Mouse (Mus musculus): ENCODE data around the gene Rhod.

The Rhod gene

DNA sequence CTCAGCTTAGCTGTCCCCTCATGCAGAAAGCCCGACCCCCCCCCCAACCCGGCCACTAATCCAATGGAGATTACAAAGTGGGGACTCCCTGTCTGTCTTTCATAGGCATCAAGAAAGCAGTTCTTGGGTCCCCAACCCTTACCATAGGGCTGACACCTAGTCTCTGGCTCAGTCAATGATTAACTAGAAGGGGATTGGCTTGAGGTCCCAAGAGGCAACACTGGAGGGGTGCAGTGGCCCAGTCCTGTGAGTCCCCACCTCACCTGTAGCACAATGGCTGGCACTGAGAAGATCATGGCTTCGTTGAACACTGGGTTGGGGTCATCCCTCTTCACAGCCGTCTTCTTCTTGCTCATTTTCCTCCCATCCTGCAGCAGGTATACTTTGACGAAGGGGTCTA, 11.4 kb upstream of the Rhod start:
- no peak for DNase-seq (ENCODE audit: low read depth, low spot score)

DNA sequence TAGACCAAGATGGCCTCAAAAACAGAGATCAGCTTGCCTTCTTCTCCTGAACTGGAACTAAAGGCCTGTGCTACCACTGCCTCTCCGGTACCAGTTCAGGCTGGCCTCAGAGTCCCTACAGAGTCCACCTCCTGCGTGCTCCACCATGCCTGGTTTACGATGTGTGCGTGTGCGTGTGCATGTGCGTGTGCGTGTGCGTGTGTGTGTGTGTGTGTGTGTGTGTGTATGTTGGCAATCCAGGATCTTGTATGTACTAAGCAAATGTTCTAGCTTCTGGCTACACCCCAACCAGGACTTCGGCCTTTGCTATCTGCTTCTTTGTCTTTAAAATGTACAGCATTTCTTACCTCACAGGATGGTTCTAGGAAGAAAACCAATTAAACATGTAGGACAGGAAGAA, 10.0 kb upstream of the Rhod start:
- DNase-seq (ENCODE audit: low read depth, low spot score), result no peak

DNA sequence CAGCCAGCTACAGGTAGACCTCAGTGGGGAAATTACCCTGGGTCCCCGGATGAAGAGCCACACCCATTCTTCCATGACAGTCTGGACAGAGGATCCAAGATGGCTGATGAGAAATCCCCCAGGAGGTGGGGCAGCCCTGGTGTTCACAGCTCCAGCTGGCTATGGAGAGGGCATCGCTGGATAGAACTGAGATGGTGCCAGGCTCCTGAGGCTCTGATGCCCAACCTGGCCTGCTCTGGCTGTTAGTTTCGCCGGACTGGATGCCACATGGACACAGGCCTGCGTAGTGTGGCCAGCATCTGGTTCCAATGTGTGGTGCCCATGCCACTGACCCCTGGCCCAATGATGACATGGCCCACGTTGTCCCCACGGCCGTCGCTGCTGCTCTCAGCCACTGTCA, 8.2 kb upstream of the Rhod start:
- DNase-seq (ENCODE audit: low read depth, low spot score), result no peak

- DNase-seq (ENCODE audit: low read depth, low spot score), result no peak
These were observed 7.6 kb upstream of the Rhod start for GRCm38 (mm10) chr19:4446661-4447420.

DNA sequence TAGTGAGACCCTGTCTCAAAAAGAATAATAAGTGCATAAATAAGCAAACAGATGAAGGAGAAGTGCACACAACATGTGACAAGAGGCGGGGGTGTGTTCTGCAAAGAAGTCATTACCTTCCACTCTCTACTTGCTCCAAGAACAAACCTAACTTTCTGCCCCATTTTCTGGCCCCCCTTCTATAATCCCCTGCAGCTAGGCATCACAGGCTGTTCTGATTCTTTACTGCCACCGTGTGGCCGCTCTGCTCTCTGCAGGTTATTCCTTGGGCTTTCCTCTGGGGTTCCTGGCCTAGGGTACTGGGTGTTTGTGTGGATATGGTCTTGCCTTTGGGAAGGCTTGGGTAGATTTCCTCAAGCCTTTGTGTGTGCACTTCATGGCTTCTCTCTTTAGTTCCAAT, 3.2 kb upstream of the Rhod start:
- DNase-seq (ENCODE audit: low read depth, low spot score), result peak; percentile 71

DNA sequence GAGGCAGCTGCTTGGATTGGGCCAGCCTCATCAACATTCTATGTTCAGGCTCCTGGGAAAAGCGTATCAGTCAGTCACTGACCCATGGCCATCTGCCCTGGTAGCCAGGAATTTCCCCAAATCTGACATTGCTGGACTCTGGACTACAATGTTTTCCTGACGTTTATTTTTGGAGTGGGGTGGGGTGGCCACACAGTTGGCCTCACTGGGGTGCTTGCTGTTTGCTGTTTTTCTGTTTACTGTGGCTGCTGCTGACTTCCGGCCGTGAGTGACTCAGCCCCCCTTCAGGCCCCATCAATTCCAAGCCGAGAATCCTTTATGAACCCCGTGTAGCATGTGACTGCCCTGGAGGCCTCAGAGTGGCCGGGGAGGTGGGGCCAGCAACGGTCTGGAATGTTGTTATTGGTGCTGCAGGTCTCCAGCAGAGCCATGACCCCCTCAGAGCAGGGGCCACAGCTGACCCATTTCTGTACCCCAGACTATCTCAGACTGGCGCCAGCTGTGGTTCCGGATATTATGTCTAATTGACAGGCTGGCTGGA, 2.5 kb upstream of the Rhod start:
- DNase-seq (ENCODE audit: low read depth, low spot score), result no peak

DNA sequence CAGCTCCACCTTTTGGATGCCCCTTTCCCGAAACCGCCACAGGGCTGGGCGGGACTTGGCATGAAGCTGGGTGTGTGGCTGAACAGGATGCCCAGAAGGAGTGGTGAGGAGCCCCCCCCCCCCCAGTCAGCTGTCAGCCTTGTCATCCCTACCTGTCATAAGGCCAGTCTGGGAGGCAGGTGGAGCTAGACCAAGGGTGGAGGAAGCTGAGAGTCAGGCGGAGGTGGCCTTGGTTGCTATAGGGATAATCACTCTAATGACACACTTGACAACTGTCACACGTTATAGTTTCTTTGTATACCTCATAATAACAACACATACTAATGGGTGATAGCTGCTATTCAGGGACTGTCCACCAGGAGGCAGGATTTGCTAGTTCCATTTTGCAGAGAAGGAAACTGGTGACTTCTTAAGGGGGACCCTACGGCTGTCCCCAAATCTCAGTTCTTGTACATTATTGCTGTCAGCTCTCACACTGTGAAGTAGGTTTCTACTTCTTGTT, 1.9 kb upstream of the Rhod start:
- peak; percentile 61 for DNase-seq (ENCODE audit: low read depth, low spot score)

DNA sequence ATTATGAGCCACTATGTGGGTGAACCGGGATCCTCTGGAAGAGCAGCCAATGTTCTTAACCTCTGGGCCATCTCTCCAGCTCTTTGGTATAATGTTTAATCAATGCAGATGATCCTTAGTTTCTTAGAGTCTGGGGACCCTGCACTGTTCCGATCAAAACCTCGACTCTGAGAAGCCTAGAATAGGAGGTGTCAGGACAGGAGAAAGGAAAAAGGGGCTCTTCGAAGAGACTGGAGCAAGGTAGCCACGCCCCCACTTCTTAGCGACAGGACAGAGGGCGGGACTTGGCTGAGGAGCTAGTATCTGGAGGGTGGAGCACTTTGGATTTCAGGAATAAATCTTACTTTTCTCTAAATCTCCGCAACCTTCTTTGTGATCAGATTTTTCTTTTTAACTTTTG, 990 bp upstream of the Rhod start:
- DNase-seq (ENCODE audit: low read depth, low spot score), result peak; percentile 79

DNA sequence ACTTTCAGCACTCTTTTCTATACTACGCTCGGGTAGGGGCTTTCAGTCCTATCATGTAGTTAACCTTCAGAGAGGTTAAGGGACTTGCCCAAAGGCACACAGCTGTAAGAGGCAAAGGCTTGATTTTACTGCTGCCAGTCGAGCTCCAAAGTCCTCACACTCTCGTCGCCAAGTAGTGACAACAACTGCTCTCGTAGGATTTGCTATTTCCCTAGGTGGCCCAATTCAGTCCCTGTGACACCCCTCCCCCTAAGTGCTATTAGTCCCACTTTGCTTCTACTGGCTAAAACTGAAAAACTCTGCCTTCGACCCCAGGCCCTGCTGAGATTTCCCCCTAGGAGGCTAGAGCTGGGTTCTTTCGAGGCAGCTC, 456 bp downstream of the Rhod start:
- DNase-seq (ENCODE audit: low read depth, low spot score), result peak; percentile 28

- no peak for DNase-seq (ENCODE audit: low read depth, low spot score)
These were observed 1.3 kb downstream of the Rhod start for GRCm38 (mm10) chr19:4437886-4438285.

DNA sequence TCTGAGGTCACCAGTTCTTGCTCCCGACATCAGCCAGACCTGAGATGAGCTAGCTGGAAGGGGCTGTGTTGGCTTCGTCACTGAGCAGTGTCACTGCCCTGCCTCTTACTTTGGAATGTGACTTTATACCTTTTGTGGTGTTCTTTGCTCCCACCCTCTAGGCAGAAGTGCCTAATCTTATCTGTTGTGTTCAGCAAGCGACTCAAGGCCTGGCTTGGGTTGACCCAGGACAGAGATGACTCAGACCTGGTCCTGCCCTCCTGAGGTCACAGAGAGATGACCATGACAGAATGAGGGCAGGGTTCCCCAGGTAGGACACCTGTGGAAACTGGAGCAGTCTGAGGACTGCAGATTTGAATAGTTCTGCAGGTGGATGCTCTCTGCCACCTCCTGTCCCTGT, 3.0 kb downstream of the Rhod start:
- DNase-seq (ENCODE audit: low read depth, low spot score), result no peak

GRCm38 (mm10) chr19:4434999-4435398, 4.2 kb downstream of the Rhod start:
- no peak for DNase-seq (ENCODE audit: low read depth, low spot score)

DNA sequence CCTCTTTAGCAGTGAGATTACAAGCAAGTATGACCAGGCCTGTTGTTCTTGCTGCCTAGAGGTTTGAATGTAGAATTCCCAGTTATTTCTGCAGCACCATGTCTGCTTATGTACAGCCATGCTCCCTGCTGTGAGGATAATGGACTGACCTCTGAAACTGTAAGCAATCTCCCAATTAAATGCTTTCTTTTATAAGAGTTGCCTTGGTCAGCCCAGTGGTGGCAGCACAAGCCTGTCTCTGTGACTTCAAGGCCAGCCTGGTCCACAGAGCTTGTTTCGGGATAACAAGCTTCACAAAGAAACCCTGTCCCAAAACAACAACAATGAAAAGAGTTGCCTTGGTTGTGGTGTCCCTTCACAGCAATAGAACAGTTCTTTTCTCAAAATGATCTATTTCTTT, 5.5 kb downstream of the Rhod start:
- no peak for DNase-seq (ENCODE audit: low read depth, low spot score)

GRCm38 (mm10) chr19:4430091-4430620, 9.1 kb downstream of the Rhod start:
- no peak for DNase-seq (ENCODE audit: low read depth, low spot score)

DNA sequence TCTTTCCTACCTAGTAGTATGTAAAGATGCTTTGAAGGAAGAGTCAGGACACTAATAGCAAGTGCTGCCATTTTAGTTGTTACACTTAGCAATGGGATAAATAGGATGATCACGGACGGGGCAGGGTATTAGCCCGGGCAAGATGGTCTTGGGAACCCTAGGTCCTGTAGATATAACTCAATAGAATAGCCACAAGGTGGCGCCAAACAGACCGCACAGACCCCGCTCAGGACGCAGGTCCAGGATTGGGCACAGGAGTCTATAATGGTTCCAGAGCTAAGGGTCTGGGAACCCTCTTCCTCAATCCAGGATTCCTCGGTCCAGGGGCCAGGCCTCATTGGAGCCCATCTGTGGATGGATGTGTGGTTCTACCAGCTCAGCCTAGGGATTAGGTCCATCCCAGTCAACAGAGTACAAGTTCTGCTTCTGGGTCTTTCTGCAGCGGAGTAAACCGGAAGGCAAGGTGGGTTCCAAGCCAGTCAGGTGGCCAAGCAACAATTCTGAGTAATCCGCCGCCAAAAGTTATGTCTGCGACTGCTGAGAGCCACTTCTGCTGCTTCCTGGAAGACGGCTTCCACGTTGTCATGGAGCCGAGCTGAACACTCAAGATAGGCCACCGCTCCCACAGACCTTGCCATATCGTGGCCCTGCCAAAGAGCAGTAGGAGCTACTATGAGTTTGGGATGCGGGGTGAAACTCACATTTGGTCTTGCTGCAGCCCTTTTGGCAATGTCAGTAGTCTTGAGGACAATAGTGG, 13.4 kb downstream of the Rhod start:
- peak; percentile 89 for DNase-seq (ENCODE audit: low read depth, low spot score)

DNA sequence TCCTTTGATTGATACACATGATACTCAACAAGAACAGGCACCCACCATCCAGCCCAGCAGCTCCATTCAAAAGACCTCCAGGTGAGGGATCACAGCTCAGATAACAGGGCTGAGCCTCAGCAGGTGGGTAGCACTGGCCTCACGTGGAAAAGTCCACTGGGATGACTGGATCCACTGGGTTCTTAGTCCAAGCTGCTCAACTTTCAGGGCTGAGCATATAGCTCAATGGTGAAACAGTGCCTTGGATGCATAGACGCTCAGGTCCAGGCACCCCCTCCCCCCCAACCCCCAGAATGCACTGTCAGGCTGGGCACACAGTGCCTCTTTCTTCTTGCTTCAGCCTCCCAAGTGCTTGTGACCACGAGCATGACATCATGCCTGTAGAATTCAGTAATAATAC, 16.2 kb downstream of the Rhod start:
- DNase-seq (ENCODE audit: low read depth, low spot score), result no peak

- no peak for DNase-seq (ENCODE audit: low read depth, low spot score)
These were observed 16.7 kb downstream of the Rhod start for GRCm38 (mm10) chr19:4422581-4422980.

- no peak for DNase-seq (ENCODE audit: low read depth, low spot score)
These were observed 18.9 kb downstream of the Rhod start for GRCm38 (mm10) chr19:4420153-4420910.

DNA sequence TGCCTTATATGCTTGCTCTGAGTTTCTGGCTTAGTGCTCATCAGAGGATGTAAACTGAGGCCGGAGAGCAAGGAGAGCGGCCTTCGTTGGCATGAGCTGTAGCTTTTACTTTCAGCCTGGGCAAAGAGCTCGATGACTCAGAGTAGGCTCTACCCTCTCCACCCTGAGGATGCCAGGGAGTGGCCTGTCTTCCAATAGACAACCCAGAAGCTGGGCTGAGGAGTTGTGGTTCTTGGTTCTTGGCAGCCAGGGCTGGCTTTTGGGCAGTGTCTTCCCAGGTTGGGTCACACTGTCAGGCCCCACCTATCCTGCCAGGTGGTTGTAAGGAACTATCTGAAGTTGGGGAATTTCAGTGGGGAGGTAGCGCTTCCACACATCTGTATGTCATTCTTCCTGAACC, 19.5 kb downstream of the Rhod start:
- DNase-seq (ENCODE audit: low read depth, low spot score), result no peak

GRCm38 (mm10) chr19:4417713-4418112, 21.5 kb downstream of the Rhod start:
- no peak for DNase-seq (ENCODE audit: low read depth, low spot score)

- peak; percentile 76 for DNase-seq (ENCODE audit: low read depth, low spot score)
These were observed 22.0 kb downstream of the Rhod start for GRCm38 (mm10) chr19:4417183-4417582.

GRCm38 (mm10) chr19:4414631-4415030, 24.6 kb downstream of the Rhod start:
- no peak for DNase-seq (ENCODE audit: low read depth, low spot score)
